Mouse (Mus musculus): ENCODE data around the gene Rbbp5. TPM values are rescaled to one million over a fixed set of nuclear protein-coding genes. Genes with fewer than 3 reads are reported as not detected.

The Rbbp5 gene
- polyA plus RNA-seq, 1 experiment from 2014 or later, result 16.5 TPM

DNA sequence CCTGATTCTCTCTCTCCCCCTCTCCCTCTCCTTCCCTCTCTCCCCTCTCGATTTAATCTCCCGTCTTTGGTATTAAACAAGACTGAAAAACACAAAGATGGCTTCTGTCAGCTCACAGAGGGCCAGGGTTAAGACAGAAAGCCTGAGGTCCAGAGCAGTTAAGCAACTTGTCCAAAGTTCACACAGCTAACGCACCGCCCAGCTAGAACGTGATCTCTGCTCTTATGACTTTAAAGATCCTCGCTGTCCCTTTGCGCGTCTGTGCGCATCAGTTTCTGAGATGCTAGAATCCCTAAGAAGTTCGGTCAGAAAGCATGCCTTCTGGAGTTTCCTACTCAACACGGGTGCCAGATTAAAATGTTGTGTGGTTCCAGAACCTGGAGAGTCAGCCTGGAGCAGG, 42.6 kb downstream of the Rbbp5 start:
- Histone ChIP-seq H3K36me3 (ENCODE audit: insufficient read depth, low read length) (no peaks in the 10 kb centered on the region), H3K27me3 (replicated peaks; ENCODE audit: insufficient read depth, low read length) (no peaks in the 10 kb centered on the region), H3K4me1 (ENCODE audit: insufficient read depth, low read depth, low read length) (no peaks in the 10 kb centered on the region), H3K4me3 (ENCODE audit: low read depth, low read length) (no peak overlapping the region), H3K4me2 (replicated peaks; ENCODE audit: low read depth, low read length) (no peak overlapping the region), H3K27ac (ENCODE audit: low read length) (no peak overlapping the region), H3K9me3 (ENCODE audit: low read length) (no peaks in the 10 kb centered on the region), H3K9ac (replicated peaks; ENCODE audit: low read depth) (no peak overlapping the region)
- TF ChIP-seq EP300 (IDR thresholded peaks at IDR 0.05), result no peak
- TF ChIP-seq CTCF (IDR thresholded peaks at IDR 0.05), result no peak
- no peak for ATAC-seq
- 85% methylated on average over 11 of the region's 11 CpGs for WGBS
- no peak for DNase-seq (ENCODE audit: low spot score)

DNA sequence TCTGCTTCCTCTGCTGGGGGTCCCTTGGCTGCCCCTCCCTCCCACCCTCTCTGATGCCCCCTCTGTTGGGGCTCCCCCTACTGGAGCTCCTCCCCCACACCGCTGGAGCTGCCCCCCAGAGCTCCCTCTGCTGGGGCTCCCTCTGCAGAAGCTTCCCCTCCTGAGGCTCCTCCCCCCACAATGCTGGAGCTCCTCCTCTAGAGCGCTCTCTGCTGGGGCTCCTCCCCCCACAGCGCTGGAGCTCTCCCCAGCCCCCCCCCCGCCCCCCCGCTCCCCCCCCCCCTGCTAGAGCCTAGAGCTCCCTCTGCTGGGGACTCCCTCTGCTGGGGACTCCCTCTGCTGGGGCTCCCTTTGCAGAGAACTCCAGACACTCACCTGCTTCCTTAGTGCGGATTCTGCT, 43.6 kb downstream of the Rbbp5 start:
- Histone ChIP-seq H3K4me2 (replicated peaks; ENCODE audit: low read depth, low read length) (no peak overlapping the region), H3K9ac (replicated peaks; ENCODE audit: low read depth) (no peak overlapping the region), H3K4me1 (ENCODE audit: insufficient read depth, low read depth, low read length) (no peaks in the 10 kb centered on the region), H3K36me3 (ENCODE audit: insufficient read depth, low read length) (no peaks in the 10 kb centered on the region), H3K4me3 (ENCODE audit: low read depth, low read length) (no peak overlapping the region), H3K27me3 (replicated peaks; ENCODE audit: insufficient read depth, low read length) (0 out of 2 replicates have a peak, but pooled peaks cover 3% of the 10 kb centered on the region), H3K27ac (ENCODE audit: low read length) (no peak overlapping the region), H3K9me3 (ENCODE audit: low read length) (no peaks in the 10 kb centered on the region)
- DNase-seq (ENCODE audit: low spot score) (peak; percentile 89), ATAC-seq (peak; percentile 88)
- 38% methylated on average over 2 of the region's 6 CpGs for whole genome bisulfite sequencing
- TF ChIP-seq CTCF (IDR thresholded peaks at IDR 0.05) (peak; percentile 61), EP300 (IDR thresholded peaks at IDR 0.05) (no peak)

DNA sequence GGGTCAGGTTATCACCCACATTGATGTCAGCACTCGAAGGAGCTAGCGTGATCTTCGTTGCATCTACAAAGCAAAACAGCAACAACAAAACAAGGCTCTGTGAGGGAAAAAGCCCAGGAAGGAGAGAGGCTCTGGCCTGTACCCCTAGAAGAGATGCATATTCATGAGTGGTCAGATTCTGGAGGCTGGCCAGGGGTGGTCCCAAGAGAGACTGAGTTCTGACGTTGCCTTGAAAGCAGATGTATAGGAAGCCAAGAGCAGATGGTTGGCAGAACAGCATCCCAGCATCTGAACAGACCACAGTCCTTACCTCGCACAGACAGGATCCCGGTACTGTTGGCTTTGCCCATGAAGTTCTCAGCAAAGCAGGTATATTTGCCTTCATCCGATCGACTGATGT, 45.9 kb downstream of the Rbbp5 start:
- TF ChIP-seq EP300 (IDR thresholded peaks at IDR 0.05), result no peak
- TF ChIP-seq CTCF (IDR thresholded peaks at IDR 0.05), result no peak
- WGBS, result 77% methylated on average over 8 of the region's 8 CpGs
- H3K4me3 ChIP-seq (ENCODE audit: low read depth, low read length), result no peak overlapping the region
- no peak for DNase-seq (ENCODE audit: low spot score)
- no peaks in the 10 kb centered on the region for H3K4me1 ChIP-seq (ENCODE audit: insufficient read depth, low read depth, low read length)
- H3K4me2 ChIP-seq (replicated peaks; ENCODE audit: low read depth, low read length), result no peak overlapping the region
- H3K27ac ChIP-seq (ENCODE audit: low read length), result no peak overlapping the region
- no peaks in the 10 kb centered on the region for H3K36me3 ChIP-seq (ENCODE audit: insufficient read depth, low read length)
- no peak overlapping the region for H3K9ac ChIP-seq (replicated peaks; ENCODE audit: low read depth)
- no peaks in the 10 kb centered on the region for H3K9me3 ChIP-seq (ENCODE audit: low read length)
- ATAC-seq, result no peak
- H3K27me3 ChIP-seq (replicated peaks; ENCODE audit: insufficient read depth, low read length), result 0 out of 2 replicates have a peak, but pooled peaks cover 3% of the 10 kb centered on the region

DNA sequence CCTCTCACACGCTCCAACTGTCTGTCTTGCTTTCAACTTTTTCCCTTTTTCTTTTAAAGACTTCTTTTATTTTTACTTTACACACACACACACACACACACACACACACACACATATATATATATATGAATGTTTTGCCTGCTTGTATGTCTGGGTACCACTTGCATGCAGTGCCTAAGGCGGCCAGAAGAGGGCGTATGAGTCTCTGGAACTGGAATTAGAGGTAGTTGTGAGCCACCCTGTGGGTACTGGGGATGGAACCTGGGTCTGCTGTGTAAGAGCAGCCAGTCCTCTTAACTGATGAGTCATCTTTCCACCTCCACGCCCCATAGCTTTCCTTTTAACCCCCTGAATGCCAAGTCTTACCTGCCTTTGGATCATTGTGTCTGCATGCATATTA, 46.8 kb downstream of the Rbbp5 start:
- H3K27me3 ChIP-seq (replicated peaks; ENCODE audit: insufficient read depth, low read length), result 0 out of 2 replicates have a peak, but pooled peaks cover 3% of the 10 kb centered on the region
- H3K9me3 ChIP-seq (ENCODE audit: low read length), result no peaks in the 10 kb centered on the region
- DNase-seq (ENCODE audit: low spot score), result peak; percentile 37
- H3K9ac ChIP-seq (replicated peaks; ENCODE audit: low read depth), result no peak overlapping the region
- H3K4me1 ChIP-seq (ENCODE audit: insufficient read depth, low read depth, low read length), result no peaks in the 10 kb centered on the region
- H3K4me2 ChIP-seq (replicated peaks; ENCODE audit: low read depth, low read length), result no peak overlapping the region
- H3K27ac ChIP-seq (ENCODE audit: low read length), result no peak overlapping the region
- H3K4me3 ChIP-seq (ENCODE audit: low read depth, low read length), result no peak overlapping the region
- no peaks in the 10 kb centered on the region for H3K36me3 ChIP-seq (ENCODE audit: insufficient read depth, low read length)
- no peak for ATAC-seq
- WGBS, result 27% methylated on average over 4 of the region's 4 CpGs
- peak; percentile 69 for TF ChIP-seq CTCF (IDR thresholded peaks at IDR 0.05)
- TF ChIP-seq EP300 (IDR thresholded peaks at IDR 0.05), result no peak

DNA sequence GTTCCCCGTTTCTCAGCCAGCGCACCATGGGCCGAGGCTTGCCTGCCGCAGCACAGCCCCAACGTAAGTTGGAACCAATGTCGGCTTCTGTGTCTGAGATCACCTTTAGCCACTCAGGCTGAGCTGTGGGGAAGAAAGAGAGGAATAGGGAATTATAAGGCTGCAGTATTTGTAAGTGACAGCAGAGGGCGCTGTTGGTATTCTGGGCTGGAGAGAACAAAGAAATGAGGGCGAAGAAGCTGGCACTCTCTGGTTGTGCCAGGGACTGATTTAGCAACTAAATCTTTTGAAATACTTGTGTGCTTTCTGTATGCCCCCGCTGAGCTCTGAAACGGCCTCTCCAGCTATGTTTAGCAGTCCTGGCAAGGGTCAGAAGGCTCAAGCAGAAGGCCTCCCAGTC, 48.7 kb downstream of the Rbbp5 start:
- ATAC-seq, result peak; percentile 39
- TF ChIP-seq CTCF (IDR thresholded peaks at IDR 0.05) (peak; percentile 90), EP300 (IDR thresholded peaks at IDR 0.05) (no peak)
- peak; percentile 76 for DNase-seq (ENCODE audit: low spot score)
- H3K36me3 ChIP-seq (ENCODE audit: insufficient read depth, low read length), result no peaks in the 10 kb centered on the region
- no peak overlapping the region for H3K4me2 ChIP-seq (replicated peaks; ENCODE audit: low read depth, low read length)
- H3K4me1 ChIP-seq (ENCODE audit: insufficient read depth, low read depth, low read length), result no peaks in the 10 kb centered on the region
- WGBS, result 5% methylated on average over 10 of the region's 10 CpGs
- H3K27ac ChIP-seq (ENCODE audit: low read length), result no peak overlapping the region
- no peak overlapping the region for H3K4me3 ChIP-seq (ENCODE audit: low read depth, low read length)
- 0 out of 2 replicates have a peak, but pooled peaks cover 3% of the 10 kb centered on the region for H3K27me3 ChIP-seq (replicated peaks; ENCODE audit: insufficient read depth, low read length)
- H3K9me3 ChIP-seq (ENCODE audit: low read length), result no peaks in the 10 kb centered on the region
- no peak overlapping the region for H3K9ac ChIP-seq (replicated peaks; ENCODE audit: low read depth)

DNA sequence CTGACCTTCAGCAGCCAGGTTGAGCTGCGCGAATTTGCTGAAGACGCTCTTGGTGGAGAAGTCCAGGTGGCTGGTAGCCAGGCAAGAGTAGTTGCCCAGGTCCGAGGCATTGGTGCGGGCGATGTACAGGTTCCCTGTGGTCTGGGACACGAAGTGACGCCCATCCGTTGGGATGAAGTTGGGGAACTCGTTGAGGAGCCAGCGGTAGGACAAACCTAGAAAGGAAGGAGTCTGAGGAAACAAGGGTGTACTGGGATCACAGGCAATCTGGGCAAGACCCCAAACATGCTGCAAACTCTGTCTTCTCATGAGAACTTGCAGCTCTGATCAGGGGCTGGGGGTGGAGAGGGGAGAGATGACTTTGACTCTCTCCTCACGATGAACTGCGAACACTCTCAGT, 50.9 kb downstream of the Rbbp5 start:
- Histone ChIP-seq H3K4me3 (ENCODE audit: low read depth, low read length) (no peak overlapping the region), H3K27me3 (replicated peaks; ENCODE audit: insufficient read depth, low read length) (0 out of 2 replicates have a peak, but pooled peaks cover 3% of the 10 kb centered on the region), H3K9me3 (ENCODE audit: low read length) (no peaks in the 10 kb centered on the region), H3K36me3 (ENCODE audit: insufficient read depth, low read length) (no peaks in the 10 kb centered on the region), H3K4me2 (replicated peaks; ENCODE audit: low read depth, low read length) (no peak overlapping the region), H3K4me1 (ENCODE audit: insufficient read depth, low read depth, low read length) (no peaks in the 10 kb centered on the region), H3K9ac (replicated peaks; ENCODE audit: low read depth) (no peak overlapping the region), H3K27ac (ENCODE audit: low read length) (no peak overlapping the region)
- 84% methylated on average over 13 of the region's 13 CpGs for WGBS
- DNase-seq (ENCODE audit: low spot score) (no peak), ATAC-seq (no peak)
- TF ChIP-seq CTCF (IDR thresholded peaks at IDR 0.05) (no peak), EP300 (IDR thresholded peaks at IDR 0.05) (no peak)
